Mouse (Mus musculus): ENCODE measurements around the gene Lsamp.

- TF ChIP-seq CTCF (IDR thresholded peaks at IDR 0.05): no peak
- no peak for TF ChIP-seq EP300 (IDR thresholded peaks at IDR 0.05; ENCODE audit: insufficient read depth, low read depth, low read length)
- TF ChIP-seq POLR2A (IDR thresholded peaks at IDR 0.05; ENCODE audit: insufficient read depth, low read depth, low read length): no peak
These were observed 1928.5 kb downstream of the Lsamp start for GRCm38 (mm10) chr16:41912584-41913193.
